Mouse (Mus musculus) ovary, postnatal 14 days (tissue): ENCODE measurements at regions not wholly inside any gene's neighbourhood (a gene's known extent, or its start where the extent isn't known, plus 50 kb on each side); places are given as distances from the start of the nearest gene placed in this dataset.

Source experiments
- DNase-seq: peaks from one replicate; pipeline ENCODE4 v3.0.0; 2022; ENCODE audit warnings: low spot score

DNA sequence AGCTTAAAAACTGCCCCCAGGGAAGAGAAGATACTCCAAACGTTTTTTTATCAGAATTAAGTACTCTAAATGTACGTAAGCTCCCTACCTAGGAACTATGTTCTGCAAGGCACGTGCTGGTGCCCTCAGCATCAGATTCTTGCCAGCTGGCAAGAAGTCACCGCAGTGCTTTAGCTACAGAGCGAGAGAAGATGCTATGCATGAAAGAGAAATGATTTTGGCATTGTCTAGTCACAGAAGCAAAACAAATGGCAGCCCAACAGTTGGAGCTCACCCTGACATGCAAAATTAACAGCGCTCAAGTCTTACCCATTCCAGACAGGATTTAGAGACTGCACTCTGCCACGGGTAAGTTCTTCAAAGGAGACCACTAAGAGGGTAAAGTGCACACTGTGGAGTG, 311.5 kb downstream of the Glrx3 start:
- no peak for DNase-seq

DNA sequence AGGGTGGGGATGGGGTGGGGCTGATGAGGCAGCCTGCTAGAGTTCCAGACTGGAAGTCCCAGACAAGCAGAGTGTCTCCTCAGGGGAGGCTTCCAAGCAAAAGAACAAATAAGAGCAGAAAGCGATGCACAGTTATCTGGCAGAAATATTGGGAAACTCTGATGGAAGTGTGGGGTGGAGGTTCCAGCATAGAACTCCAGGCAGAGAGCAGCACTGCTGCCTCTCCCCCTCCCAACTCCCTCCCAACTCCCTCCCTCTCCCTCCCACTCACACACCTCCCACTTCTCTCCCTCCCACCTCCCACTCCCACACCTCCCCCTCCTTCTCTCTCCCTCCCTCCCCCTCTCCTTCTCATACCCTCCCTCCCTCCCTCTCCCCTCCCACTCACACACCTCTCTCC, 313.3 kb downstream of the Glrx3 start:
- no peak for DNase-seq

DNA sequence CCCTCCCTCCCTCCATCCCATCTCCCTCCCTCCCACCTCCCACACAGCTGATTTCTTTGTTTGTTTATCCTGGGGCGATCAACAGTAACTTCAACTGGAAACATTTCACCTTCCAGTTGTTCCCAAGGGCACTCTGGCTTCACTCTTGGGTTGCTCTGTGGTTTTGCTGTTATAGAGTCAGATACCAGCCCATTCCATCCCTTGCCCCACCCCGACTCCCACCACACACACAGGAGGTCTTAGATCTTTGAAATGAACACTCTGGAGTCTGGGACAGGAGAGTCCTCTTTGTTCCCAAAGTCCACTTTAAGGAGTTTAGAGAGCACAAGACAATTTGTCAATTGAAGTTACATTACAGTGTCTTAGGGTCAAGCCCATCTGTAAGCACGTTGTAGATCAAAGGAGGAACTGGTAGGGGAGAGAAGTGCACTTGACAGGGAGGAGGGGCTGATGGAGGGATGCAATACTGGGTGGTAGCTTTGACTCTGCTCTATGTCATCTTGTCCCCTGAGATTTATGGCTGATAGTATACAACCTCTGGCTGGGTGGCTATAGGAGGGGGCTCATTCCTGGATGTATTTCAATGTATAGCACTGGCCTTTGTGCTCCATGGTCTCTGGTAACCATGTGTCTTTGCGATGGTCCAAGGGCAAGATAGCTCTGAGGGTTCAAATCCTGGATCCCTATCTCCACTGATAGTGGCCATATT, 313.9 kb downstream of the Glrx3 start:
- DNase-seq, result no peak

DNA sequence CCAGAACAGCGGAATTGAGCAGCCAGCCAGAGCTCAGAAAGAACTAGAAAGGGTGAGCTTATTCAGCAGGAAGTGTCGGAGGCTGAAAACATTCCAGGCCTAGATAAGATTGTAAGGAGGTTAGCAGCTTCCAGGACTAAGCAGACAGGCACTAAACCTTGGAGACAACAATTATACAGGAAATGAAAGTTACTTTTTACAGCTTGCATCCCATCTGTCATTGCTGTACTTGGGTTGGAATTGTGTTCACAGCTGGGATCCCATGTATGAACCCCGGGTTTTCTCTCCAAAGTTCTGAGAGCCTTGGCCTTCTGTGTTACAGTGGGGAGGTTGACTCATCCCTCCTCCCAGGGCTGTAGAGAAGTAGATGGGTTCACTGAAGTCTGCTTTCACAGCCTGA, 328.5 kb downstream of the Glrx3 start:
- DNase-seq, result no peak

DNA sequence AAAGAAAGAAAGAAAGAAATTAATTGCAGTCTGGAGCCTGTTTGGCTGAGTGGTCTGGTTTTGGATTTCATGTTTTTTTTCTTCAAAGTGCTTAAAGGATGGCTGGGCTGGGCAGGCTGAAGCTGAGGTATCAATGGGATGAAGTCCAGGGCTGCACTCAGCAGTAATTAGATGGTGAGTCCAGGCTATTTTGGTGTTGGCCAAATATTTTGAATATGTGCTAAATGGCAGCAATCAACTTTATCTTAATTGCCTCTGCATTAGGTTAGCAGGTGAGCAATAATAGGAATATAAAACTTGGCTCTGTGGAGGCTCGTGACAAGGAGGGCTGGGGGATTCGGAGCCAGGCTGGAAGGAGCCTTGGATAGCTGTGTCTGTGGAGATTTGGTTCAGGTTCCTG, 329.3 kb downstream of the Glrx3 start:
- no peak for DNase-seq

DNA sequence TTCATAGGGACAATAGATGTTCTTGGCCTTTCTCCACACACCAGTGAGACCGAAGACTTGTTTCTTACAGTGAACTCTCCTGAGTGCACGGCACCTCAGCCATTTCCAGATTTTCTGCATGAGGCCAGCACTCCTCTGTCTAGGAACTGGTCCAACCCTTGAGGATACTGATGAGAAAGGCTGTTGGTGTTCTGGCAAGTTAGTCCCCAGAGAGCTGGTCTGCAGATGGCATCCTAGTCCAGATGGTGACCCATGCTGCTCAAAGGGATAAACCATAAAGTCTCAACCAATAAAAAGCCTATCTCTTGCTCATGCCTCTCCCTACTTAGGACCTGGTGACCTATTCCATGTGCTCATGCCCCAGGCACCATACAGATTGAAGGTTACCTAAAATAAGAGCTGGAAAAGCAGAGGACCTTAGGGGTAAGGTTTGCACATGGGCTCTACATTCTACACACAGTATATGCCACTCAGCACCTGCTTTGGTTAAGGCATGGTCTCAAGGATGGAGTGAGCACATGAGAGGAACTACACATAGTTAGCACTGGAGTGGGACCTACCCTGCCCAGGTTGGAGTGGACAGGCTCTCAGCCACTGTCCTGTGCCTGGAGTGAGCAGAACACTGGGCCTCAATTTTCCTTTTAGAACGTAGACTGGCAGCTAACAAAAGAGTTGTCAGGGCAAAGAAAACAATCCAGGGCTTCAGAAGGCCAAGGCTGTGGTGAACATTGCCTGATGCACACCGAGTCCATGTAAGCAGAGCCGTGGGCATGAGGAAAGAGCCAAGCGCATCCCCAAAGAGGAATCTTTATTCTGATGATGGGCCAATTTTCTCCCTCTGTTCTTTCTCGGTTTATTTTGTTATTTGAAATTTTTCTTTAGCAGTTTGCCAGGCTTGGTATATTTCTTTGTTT, 335.9 kb downstream of the Glrx3 start:
- no peak for DNase-seq

DNA sequence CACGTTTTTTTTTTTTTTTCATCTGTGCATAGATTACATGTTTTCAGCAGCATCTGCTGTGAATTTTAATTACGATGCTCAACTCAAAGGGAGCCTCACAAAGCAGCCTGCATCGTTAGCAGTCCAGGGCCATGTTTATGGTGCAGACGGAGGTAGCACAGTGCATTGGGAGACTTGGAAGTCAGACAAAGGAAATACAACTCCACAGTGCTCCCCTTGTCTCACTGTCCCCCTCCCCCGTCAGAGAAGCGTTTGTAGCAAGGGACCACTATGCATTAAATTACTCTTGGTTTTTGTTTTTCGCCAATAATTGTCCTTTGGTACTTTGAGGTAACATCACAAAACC, 336.5 kb downstream of the Glrx3 start:
- no peak for DNase-seq

DNA sequence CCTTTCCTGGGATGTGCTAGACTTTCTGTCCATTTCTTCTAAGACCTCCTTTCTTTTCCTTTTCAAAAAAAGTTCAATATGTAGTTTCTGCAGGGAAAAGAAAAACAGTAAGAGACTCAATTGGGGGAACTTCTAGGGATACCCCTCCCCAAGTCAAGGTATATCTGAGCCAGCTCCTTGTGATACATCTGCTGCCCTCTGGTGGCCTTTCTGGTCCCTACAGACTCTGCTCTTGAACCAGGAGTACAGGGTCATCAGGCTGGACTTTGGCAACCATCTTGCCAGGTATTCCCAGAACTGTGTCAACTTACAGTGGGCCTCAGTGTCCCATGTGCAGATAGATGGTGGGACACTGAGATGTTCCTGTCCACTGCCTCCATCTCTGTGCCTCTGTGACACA, 346.5 kb downstream of the Glrx3 start:
- peak; percentile 3 for DNase-seq

DNA sequence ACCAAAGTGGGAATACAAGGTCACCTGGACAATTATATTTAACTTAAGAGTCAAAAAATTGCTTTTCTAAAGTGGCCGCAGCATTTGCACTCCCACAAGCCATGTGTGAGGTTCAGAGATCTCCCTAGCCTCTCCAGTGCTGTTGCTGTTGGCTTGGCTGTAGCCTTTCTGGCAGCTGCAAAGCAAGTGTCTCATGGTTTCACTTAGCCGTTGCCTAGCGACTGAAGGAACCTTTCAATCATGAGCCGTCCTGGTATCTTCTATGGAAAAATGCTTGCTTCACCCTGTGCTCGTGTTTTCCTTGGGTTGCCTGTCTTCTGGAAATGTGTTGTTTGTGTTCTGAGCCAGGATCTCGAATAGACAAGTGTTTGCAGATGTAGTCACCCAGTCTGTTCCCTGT, 367.9 kb downstream of the Glrx3 start:
- no peak for DNase-seq

DNA sequence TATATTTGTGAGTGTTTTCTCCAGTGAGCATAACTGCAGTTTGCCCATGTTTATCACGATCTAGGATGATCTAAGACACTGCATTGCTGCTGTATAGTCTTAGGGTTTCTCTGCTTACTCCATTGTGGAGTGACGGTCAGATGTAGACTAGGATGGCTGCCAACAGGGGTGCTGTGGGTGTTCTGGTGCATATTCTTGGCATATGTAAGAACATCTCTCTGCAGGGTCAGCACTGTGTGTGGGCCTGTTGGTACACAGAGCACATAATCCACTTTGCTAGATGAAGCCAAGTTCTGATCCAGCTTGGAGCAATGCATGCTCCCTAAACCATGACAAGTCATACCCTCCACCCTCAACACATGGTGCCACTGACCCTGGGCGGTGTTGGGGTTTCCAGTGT, 375.4 kb downstream of the Glrx3 start:
- DNase-seq, result no peak

DNA sequence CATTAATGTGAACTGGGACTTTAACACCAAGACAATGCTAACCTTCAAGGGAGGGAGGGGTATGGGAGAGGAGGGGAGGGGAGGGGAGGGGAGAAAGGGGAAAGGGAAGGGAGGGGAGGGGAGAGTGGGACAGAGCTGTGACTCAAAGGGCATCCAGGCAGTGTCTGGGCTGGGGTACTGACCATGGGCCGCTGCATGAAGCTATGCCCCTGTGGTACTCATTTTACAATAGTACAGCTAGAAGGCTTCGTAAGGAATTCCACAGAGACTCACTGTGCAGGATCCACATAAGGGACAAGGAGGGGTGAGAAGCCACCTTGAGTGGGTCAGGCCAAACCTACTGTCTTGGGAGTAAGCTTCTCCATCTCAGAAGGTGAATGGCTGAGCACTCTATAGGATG, 403.1 kb downstream of the Glrx3 start:
- DNase-seq, result no peak

DNA sequence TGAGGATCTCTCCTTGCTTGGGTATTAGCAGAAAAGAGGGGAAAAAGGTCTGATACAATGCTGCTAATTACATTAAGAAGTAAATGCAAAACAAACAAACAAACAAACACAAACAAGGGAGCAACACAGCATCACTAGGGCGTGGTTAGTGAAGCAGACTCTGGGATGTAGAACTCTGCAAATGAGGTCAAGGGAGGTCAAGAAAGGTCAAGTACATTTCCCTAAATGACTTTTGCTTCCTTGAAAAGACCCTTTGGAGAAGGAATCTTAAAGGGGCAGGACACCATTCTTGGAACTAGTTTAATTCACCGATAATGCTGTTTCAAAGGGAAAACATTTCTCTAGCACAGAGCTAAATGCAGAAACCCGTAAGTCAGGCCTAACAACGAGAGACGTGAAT, 403.6 kb downstream of the Glrx3 start:
- no peak for DNase-seq

DNA sequence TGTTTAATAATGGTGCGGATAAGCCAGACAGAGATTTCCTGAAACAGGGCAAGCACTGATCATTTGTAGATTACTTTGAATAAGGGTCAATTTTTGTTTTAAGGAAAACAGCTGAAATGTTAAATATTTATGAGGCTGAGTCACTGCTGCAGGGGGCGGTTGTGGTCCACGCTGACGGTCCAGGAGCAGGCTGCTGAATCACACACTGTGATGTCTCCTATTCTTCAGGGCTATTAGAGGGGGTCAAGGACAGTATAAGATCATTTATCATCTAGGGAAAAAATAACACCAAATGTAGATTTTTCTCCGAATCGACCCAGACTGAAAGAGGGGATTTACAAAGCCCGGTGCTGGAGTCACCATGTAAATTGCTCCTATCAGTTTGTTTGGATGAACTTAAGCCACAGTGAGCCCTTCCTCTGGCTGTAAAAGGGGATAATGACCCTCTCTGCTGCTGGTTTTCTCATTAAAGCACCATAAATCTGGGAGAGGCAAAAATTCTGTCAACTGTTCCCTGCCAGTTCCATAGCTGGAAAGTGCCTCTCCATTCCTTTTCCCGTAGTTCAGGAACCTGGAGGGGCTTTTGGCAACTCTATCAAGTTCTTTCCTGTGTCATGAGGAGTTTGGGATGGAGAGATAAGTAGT, 404.2 kb downstream of the Glrx3 start:
- no peak for DNase-seq

DNA sequence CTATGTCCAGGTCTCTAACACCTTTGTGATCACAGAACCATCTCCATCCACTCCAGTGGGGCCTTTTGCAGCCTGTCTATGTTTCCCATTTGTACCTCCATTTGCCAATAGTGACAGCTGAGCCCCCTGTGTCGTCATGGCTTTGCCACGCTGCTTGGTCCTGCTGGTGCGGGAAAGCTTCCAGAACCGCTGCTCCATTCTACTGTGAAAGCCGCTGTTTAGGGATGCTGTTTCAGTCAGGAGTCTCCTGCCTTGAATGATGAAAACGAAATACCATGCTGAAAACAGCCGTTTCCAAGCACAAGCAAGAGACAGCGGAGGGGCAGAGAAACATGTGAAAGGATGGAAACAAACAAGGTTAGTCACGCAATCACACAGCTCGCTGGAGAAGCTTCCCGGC, 410.4 kb downstream of the Glrx3 start:
- no peak for DNase-seq

DNA sequence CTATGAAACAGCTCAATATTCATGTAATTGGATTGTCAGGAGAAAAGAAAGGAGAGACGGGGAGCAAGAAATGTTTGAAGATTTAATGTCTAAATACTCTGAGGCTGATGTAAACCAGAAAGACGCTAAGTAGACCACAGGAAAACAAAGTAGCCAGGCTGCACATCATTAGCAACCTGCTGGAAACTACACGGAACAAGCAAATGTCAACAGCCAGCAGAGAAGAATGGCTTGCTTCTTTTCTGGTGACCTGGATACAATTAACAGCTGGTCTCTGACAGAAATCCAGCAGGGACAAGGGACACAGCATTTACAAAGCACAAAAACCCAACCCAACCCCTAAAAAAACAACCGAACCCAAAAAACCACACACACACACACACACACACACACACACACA, 413.6 kb downstream of the Glrx3 start:
- no peak for DNase-seq

DNA sequence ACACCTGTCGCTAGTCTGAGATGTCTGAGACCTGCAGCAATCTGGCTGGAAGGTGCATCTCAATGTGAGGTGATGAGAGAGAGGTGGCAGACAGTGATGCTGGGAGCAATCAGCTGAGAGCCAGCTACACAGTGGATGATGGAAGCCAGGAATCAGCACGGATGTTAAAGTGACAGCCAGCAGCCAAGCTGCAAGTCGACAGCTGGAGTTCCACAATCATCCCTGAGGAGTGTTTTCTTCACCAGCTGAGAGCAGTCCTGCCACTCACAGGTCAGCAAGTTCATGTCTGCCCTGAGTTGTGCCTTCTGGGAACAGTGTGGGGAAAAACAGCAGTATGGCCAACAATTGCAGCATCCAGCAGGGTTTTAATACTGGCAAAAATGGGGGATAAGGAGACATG, 422.3 kb downstream of the Glrx3 start:
- no peak for DNase-seq

DNA sequence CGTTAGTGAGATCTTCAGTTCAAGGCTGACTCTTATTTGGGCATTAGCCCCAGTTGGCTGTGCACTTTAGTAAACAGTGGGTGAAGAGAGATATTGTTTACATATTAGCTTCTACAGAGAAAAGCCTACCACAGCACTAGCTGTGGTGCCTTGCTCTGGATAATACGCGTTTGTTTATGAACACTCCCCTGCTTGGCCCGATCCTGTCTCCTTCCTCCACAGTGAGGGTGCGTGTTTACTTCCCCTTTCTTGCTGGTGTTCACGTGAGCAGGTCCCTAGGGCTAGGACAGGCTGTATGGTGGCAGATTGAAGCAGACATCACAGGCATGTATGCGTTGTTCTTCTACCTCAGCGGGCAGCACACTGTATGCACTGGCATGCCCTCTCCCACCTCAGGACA, 423.1 kb downstream of the Glrx3 start:
- no peak for DNase-seq

DNA sequence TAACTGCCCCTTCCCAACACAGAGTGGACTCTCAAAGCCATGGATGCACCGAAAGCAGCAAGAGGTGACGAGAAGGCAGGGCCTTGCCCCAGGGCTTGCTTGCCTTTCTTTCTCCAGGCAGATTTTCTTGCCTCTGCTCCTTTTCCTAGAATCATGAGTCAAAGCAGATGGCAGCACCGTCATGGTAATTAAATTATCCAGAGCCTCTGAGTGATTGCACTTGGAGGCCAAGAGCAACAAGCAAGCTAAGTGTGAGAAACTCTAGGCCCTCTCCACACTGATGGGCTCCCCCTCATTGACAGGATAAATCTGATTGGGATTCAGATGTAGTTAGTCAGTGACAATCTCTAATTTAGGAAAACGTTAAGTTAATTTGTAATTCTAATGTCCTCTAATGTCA, 427.5 kb downstream of the Glrx3 start:
- no peak for DNase-seq

DNA sequence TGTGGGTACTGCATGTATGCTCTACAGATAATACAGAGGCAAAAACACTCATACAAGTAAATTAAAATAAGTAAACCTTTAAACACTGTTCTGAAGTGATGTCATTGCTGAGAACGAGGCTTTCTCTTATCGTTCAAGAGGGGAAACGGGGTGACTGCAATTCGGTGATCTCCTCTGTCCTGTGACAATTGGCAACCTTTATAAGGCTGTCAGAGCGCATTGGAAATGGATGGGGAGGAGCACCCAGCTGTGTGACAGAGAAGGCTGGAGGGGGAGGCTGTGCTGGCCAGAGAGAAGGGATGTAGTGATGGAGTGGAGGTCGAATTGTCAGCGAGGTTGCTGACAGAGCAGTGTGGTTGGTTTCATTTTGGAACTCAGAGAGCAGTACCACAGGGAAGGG, 428.0 kb downstream of the Glrx3 start:
- DNase-seq, result no peak

DNA sequence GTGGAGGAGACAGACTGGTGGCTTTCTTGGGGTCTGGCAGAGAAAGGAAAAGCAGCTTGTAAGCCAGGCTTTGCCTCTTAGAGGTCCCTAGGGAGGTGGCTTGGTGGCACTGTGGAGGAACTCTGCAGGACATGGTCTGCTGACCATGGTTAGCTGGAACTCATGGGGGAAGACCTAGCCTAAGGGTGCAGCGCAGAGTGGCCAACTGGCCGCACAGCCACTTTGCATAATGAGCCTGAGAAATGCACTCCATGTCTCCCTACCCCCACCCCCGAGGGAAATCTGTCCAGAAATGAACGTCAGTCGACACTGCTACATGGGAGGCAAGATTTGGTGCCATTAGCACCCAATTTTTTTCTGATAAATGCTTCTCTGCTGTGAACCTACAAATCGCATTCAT, 429.5 kb downstream of the Glrx3 start:
- DNase-seq, result no peak

DNA sequence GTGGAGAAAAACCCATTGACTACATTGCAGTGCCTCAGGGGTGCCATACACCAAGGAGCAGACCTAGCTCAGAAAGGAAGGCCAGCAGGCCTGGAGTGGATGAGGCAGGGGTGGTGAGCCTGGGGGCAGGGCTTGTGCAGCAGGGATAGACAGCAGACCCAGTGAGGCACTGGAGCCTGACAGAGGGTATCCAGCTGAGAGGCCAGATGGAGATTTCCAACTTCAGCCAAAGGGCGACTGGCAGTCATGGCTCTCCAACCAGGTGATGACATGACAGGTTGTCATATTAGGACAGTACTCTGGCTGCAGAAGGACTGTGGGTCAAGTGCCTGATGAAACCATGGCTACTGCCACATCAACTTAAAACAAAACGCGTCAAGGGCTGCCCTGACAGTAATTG, 431.1 kb downstream of the Glrx3 start:
- no peak for DNase-seq

DNA sequence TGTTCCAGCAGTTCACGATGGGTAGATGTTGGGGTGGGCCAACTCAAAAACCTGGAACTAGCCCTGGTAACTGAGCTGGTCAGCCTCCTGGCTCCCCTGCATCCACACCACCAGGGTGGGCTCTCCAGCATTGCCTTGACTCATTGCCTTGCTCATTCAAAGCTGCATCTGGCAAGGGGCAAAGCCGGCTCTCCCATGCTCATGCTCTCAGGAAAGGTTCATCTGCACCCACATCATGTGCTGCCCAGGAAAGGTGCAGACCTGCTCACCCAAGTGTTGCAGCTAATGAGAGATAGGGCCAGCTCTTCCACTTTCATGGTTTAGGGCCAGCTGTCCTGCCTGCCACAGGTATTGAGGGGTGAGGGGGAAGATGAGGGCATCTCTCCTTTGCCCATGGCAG, 437.9 kb downstream of the Glrx3 start:
- DNase-seq, result no peak

DNA sequence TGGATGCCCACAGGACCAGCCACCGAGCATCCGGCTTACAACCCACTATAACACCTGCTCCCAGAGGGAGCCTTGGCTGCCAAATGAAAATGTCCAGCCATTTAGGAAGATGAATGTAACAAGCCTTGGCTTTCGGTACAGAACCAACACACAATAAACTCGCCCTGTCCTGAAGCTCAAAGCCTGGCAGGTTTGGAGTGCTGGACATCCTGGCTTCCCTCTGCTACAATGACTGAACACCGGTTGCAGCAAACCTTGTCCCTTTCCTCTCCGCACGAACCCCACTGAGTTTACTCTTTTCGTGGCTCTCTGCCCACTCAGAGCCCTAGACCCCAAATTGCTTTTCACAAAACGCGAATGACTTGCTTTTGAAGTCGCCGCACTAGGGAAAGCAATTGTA, 441.9 kb downstream of the Glrx3 start:
- DNase-seq, result no peak
